Mouse (Mus musculus) hindbrain, embryonic 10.5 days (tissue): ENCODE data around the gene Plrg1. TPM values are rescaled to one million over a fixed set of nuclear protein-coding genes. Genes with fewer than 3 reads are reported as not detected.

ENCODE experiments used
- DNase-seq: peaks from one replicate; pipeline ENCODE4 v3.0.0-alpha.2; 2017; ENCODE audit warnings: low spot score
- H3K27ac ChIP-seq: fragments of 300-500 bp; sonication (generic); 2 replicates; pipeline ENCODE4 v1.5.1; 2016; ENCODE audit warnings: mild to moderate bottlenecking, moderate library complexity
- H3K27me3 ChIP-seq: fragments of 300-500 bp; sonication (generic); 2 replicates; pipeline ENCODE4 v1.6.1; 2016; ENCODE audit warnings: mild to moderate bottlenecking; ENCODE audit not compliant: poor library complexity, insufficient read depth, severe bottlenecking
- H3K36me3 ChIP-seq: fragments of 300-500 bp; sonication (generic); 2 replicates; pipeline ENCODE4 v1.6.1; 2016; ENCODE audit warnings: mild to moderate bottlenecking, moderate library complexity
- H3K4me1 ChIP-seq: fragments of 300-500 bp; sonication (generic); replicated peaks from 2 replicates; pipeline ENCODE4 v1.6.1; 2016; ENCODE audit warnings: mild to moderate bottlenecking
- H3K4me3 ChIP-seq: fragments of 300-500 bp; sonication (generic); 2 replicates; pipeline ENCODE4 v1.5.1; 2016; ENCODE audit warnings: mild to moderate bottlenecking, moderate library complexity
- H3K9me3 ChIP-seq: fragments of 300-500 bp; sonication (generic); 2 replicates; pipeline ENCODE4 v1.6.1; 2016; ENCODE audit warnings: mild to moderate bottlenecking, moderate library complexity
- WGBS: fragments of 180-500 bp; shearing (Covaris S2); methylation state at CpG from one replicate; pipeline ENCODE4 v1.1.7; 2016; 5-methylcytosine and 5-hydroxymethylcytosine counted together
- polyA plus RNA-seq: library from polyadenylated mRNA; unstranded; fragments of >200 nt; fragmentation: Nextera tagmentation; extraction: Ambion mirVana; gene quantifications from 2 replicates; pipeline ENCODE4 v1.2.1, GENCODE M21; 2016

Gene Plrg1
- polyA plus RNA-seq, 1 experiment from 2014 or later = 138 TPM

- Histone ChIP-seq H3K9me3 (no peaks in the 10 kb centered on the region), H3K36me3 (no peaks in the 10 kb centered on the region), H3K27me3 (no peaks in the 10 kb centered on the region), H3K27ac (no peak overlapping the region), H3K4me3 (no peak overlapping the region), H3K4me1 (no peaks in the 10 kb centered on the region)
- WGBS = 92% methylated on average over 9 of the region's 9 CpGs
- no peak for DNase-seq
Observed at GRCm38 (mm10) chr3:83027546-83028251, 27.6 kb upstream of the Plrg1 start.

GRCm38 (mm10) chr3:83030331-83030730 is 25.0 kb upstream of the Plrg1 start:
- Histone ChIP-seq H3K4me1 (peaks cover 5% of the 10 kb centered on the region; the same call in 1 of the 2 replicates), H3K36me3 (no peaks in the 10 kb centered on the region), H3K27me3 (no peaks in the 10 kb centered on the region), H3K9me3 (no peaks in the 10 kb centered on the region), H3K4me3 (no peak overlapping the region), H3K27ac (no peak overlapping the region)
- DNase-seq = no peak
- WGBS = 84% methylated on average over 4 of the region's 4 CpGs

DNA sequence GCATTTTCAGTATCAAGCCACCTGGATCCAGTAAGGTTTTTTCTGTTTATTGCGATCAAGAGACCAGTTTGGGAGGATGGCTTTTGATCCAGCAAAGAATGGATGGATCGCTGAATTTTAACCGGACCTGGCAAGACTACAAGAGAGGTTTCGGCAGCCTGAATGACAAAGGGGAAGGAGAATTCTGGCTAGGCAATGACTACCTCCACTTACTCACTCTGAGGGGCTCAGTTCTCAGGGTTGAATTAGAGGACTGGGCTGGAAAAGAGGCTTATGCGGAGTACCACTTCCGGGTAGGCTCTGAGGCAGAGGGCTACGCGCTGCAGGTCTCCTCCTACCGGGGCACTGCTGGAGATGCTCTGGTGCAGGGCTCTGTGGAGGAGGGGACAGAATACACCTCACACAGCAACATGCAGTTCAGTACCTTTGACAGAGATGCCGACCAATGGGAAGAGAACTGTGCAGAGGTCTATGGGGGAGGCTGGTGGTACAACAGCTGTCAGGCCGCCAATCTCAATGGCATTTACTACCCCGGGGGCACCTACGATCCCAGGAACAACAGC is 22.5 kb upstream of the Plrg1 start:
- no peaks in the 10 kb centered on the region for H3K27me3 ChIP-seq
- no peaks in the 10 kb centered on the region for H3K36me3 ChIP-seq
- WGBS = 40% methylated on average over 13 of the region's 13 CpGs
- DNase-seq = no peak
- H3K27ac ChIP-seq = no peak overlapping the region
- peak overlapping the region; percentile 34 for H3K4me3 ChIP-seq
- no peaks in the 10 kb centered on the region for H3K9me3 ChIP-seq
- H3K4me1 ChIP-seq = peaks cover 5% of the 10 kb centered on the region; the same call in 1 of the 2 replicates

- Histone ChIP-seq H3K4me1 (peaks cover 5% of the 10 kb centered on the region; the same call in 1 of the 2 replicates), H3K9me3 (no peaks in the 10 kb centered on the region), H3K36me3 (no peaks in the 10 kb centered on the region), H3K27me3 (no peaks in the 10 kb centered on the region), H3K4me3 (no peak overlapping the region), H3K27ac (no peak overlapping the region)
- 78% methylated on average over 8 of the region's 8 CpGs for WGBS
- no peak for DNase-seq
Observed at GRCm38 (mm10) chr3:83033801-83034200, 21.5 kb upstream of the Plrg1 start.

GRCm38 (mm10) chr3:83038865-83039264 is 16.5 kb upstream of the Plrg1 start:
- DNase-seq = no peak
- WGBS = 78% methylated on average over 2 of the region's 2 CpGs

DNA sequence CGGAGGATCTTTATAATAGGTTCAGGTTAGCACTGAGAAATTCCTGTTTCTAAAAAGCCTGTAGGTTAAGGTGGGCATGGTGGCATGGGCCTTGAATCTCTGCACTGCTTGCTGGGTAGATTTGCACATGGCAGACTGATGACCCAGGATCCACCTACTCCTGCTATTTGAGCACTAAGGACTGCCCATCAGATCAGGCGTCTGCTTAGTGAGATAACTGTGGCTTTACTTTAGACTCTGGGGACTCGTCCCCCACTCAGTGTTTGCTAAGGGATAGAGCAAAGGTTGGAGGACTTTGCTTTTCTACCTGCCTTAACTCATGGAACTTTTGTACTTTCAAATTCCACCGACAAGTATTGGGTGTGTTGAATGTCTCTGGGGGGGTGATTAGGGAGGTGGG is 15.7 kb upstream of the Plrg1 start:
- Histone ChIP-seq H3K27ac (no peak overlapping the region), H3K9me3 (no peaks in the 10 kb centered on the region), H3K4me1 (no peaks in the 10 kb centered on the region), H3K4me3 (no peak overlapping the region), H3K27me3 (no peaks in the 10 kb centered on the region), H3K36me3 (no peaks in the 10 kb centered on the region)
- WGBS = 78% methylated on average over 4 of the region's 4 CpGs
- no peak for DNase-seq

More at GRCm38 (mm10) chr3:83038865-83039264, 16.5 kb upstream of the Plrg1 start:
- Histone ChIP-seq H3K27ac (no peak overlapping the region), H3K27me3 (no peaks in the 10 kb centered on the region), H3K4me1 (no peaks in the 10 kb centered on the region), H3K36me3 (no peaks in the 10 kb centered on the region), H3K4me3 (no peak overlapping the region), H3K9me3 (no peaks in the 10 kb centered on the region)

GRCm38 (mm10) chr3:83042451-83042850 is 12.9 kb upstream of the Plrg1 start:
- Histone ChIP-seq H3K4me1 (no peaks in the 10 kb centered on the region), H3K4me3 (no peak overlapping the region), H3K9me3 (no peaks in the 10 kb centered on the region), H3K36me3 (no peaks in the 10 kb centered on the region), H3K27me3 (no peaks in the 10 kb centered on the region), H3K27ac (no peak overlapping the region)
- WGBS = 93% methylated on average over 5 of the region's 5 CpGs
- no peak for DNase-seq

DNA sequence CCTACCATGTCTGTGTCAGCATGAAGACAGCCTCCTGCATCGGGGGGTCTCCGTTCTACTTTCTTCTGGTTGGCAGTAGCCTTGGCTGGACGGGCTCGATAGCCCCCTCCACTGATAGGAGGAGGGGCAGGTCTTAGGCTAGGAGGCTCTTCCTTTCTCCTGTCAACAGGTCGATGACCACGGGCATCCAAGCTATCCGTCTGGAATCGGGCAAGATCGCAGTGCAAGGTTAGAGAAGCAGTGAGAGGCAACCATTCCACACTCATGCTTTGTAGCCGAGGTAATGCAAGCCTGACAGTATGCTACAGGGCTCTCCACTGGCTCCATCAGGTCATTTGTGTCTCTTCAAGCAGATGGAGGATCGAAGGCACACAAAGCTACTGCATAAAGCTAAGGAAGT is 8.7 kb upstream of the Plrg1 start:
- no peak for DNase-seq
- no peak overlapping the region for H3K4me3 ChIP-seq
- H3K36me3 ChIP-seq = no peaks in the 10 kb centered on the region
- WGBS = 88% methylated on average over 11 of the region's 11 CpGs
- no peaks in the 10 kb centered on the region for H3K4me1 ChIP-seq
- no peaks in the 10 kb centered on the region for H3K9me3 ChIP-seq
- no peak overlapping the region for H3K27ac ChIP-seq
- H3K27me3 ChIP-seq = no peaks in the 10 kb centered on the region

- H3K4me3 ChIP-seq = no peak within 1 kb of the TSS
- H3K27ac ChIP-seq = no peak within 1 kb of the TSS
- no peak for DNase-seq
- no peaks in the 10 kb centered on the region for H3K9me3 ChIP-seq
- WGBS = 87% methylated on average over 8 of the region's 8 CpGs
- no peaks in the 10 kb centered on the region for H3K36me3 ChIP-seq
- no peaks in the 10 kb centered on the region for H3K4me1 ChIP-seq
- H3K27me3 ChIP-seq = no peaks in the 10 kb centered on the region
Observed at GRCm38 (mm10) chr3:83049680-83050079, 5.6 kb upstream of the Plrg1 start, which contains the start of gene Fgb. Fgb (minus strand) TSS chr3:83049863.

GRCm38 (mm10) chr3:83050661-83051060 is 4.7 kb upstream of the Plrg1 start:
- no peak overlapping the region for H3K4me3 ChIP-seq

DNA sequence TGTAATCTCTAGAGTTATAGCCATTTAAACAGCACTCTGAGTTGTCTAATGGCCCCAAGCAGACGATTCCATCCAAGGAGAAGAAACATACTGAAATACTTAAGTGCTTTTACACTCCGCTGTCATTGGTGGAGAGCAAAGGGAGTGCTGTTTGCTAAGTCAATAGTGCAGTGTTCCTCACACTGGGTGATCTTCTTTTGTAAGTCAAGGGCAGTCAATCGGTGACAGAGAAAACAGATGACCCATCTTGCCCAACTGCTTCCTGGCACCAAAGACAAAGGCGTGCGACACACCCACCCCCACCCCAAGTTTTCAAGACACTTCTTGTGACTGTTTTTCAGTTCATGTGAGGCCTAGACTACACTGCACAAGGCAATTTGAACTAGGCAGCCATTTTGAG is 3.2 kb upstream of the Plrg1 start:
- no peaks in the 10 kb centered on the region for H3K9me3 ChIP-seq
- no peak overlapping the region for H3K27ac ChIP-seq
- H3K4me1 ChIP-seq = peaks cover 11% of the 10 kb centered on the region
- H3K27me3 ChIP-seq = no peaks in the 10 kb centered on the region
- H3K4me3 ChIP-seq = no peak overlapping the region
- 86% methylated on average over 5 of the region's 5 CpGs for whole genome bisulfite sequencing
- no peak for DNase-seq
- peaks cover 6% of the 10 kb centered on the region for H3K36me3 ChIP-seq

More at GRCm38 (mm10) chr3:83050661-83051060, 4.7 kb upstream of the Plrg1 start:
- Histone ChIP-seq H3K27me3 (no peaks in the 10 kb centered on the region), H3K4me1 (no peaks in the 10 kb centered on the region), H3K36me3 (no peaks in the 10 kb centered on the region), H3K9me3 (no peaks in the 10 kb centered on the region), H3K27ac (no peak overlapping the region)
- WGBS = 83% methylated on average over 5 of the region's 5 CpGs
- DNase-seq = no peak

DNA sequence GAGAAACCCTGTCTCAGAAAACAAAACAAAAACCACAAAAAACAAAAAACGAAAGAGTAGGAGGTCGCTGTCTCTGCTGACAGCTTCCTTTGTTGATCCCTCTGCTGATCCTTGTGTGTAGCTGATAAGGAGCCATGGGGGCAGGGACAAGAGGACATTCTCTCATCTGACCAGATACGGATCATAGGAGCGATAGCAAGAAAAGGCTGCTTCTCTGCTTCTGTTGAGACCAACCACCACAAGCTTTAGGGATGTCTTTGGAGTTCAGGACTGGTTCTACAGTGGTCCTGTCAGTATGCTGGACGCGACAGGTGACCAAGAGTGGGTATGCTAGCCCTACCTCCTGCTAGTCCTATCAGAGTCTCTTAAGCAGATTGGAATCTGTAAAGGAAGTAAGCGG is 2.2 kb upstream of the Plrg1 start:
- H3K9me3 ChIP-seq = no peaks in the 10 kb centered on the region
- 88% methylated on average over 7 of the region's 7 CpGs for WGBS

GRCm38 (mm10) chr3:83053758-83054157 is 1.6 kb upstream of the Plrg1 start:
- peaks cover 11% of the 10 kb centered on the region for H3K4me1 ChIP-seq
- DNase-seq = peak; percentile 11
- 35% methylated on average over 10 of the region's 10 CpGs for WGBS
- H3K36me3 ChIP-seq = peaks cover 23% of the 10 kb centered on the region
- no peaks in the 10 kb centered on the region for H3K27me3 ChIP-seq
- no peak overlapping the region for H3K27ac ChIP-seq
- H3K9me3 ChIP-seq = no peaks in the 10 kb centered on the region
- no peak overlapping the region for H3K4me3 ChIP-seq

More for the DNA sequence above, 2.2 kb upstream of the Plrg1 start:
- H3K4me3 ChIP-seq = no peak overlapping the region
- H3K27ac ChIP-seq = no peak overlapping the region
- peaks cover 11% of the 10 kb centered on the region for H3K4me1 ChIP-seq
- peaks cover 16% of the 10 kb centered on the region for H3K36me3 ChIP-seq
- no peak for DNase-seq
- no peaks in the 10 kb centered on the region for H3K27me3 ChIP-seq
